Mouse (Mus musculus) 3134 (cell line): Measurements from ENCODE around the gene Esyt1.
A peak's percentile ranks its signal among the peaks of the same experiment; 100 is the strongest.
"Not testable (repeated sequence)": the region's sequence is repeated elsewhere in the genome, so short reads cannot be mapped to it uniquely, and the experiment has no call there.

Source experiments
- DNase-seq: peaks from one replicate; pipeline ENCODE4 v3.0.0-alpha.2; 2011; ENCODE audit warnings: low spot score; ENCODE audit not compliant: insufficient read length; ENCODE audit errors: extremely low read depth

Gene Esyt1

GRCm38 (mm10) chr10:128505974-128506373 is 19.7 kb downstream of the Esyt1 start:
- no peak for DNase-seq

DNA sequence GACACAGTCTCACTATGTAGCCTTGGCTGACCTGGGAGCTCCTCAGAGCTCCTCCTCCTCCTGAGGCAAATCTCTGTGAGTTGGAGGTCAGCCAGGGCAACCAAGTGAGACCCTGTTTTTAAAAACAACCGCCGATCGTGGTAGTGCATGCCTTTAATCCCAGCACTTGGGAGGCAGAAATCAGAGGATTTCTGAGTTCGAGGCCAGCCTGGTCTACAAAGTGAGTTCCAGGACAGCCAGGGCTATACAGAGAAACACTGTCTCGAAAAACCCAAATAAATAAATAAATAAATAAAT is 20.4 kb downstream of the Esyt1 start:
- not testable (repeated sequence) for DNase-seq

- DNase-seq: no peak
Observed at GRCm38 (mm10) chr10:128504641-128505370, 20.9 kb downstream of the Esyt1 start.

GRCm38 (mm10) chr10:128504012-128504411 is 21.7 kb downstream of the Esyt1 start:
- no peak for DNase-seq

- no peak for DNase-seq
Observed at GRCm38 (mm10) chr10:128503532-128503931, 22.1 kb downstream of the Esyt1 start.

DNA sequence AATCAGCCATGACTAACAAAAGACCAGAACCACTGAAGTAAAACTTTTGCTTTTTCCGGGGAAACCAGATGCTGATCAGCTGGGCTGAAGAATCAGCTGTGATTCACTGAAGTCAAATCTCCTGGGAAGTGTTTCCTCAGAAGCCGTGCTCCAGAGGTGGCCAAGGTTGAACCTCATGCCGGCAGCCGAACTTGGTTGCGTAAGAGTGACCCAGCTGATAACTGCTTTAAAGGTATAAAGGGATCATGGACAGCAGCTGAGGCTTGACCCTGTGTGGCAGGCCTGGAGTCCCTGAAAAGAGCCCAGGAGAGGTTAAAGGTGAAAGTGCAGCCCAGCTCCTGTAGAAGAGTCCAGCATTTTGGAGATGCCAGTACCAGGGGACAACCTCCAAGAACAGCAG is 23.3 kb downstream of the Esyt1 start:
- DNase-seq: no peak

DNA sequence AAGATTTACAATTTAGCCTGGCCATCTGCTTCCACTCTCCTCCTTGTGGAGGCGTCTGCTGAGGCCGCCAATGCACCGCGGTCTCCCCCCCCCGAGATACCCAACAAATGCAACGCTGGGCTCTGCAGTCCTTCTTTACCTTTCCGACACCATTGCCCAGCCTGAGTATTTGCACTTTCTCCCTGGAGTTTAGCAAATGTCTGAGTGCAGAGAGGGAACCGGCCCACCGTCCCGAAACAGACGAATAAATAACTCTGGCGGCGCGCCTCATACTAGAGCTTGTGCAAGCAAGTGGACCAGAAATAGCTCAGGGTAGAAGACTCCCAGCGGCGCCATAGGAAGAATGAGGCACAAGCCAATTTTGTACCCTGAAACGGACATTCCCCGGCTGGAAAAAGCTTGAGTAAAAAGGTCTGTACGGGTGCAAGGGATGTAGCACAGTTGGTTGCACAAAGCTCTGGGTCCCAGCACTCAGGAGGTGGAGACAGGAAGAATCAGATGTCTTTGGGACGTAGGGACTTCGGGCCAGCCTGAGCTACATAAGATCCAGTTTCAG is 26.5 kb downstream of the Esyt1 start:
- no peak for DNase-seq

GRCm38 (mm10) chr10:128498590-128498989 is 27.1 kb downstream of the Esyt1 start, which contains the start of gene Myl6b:
TSS of gene Myl6b (minus strand) at chr10:128498685.
- peak; percentile 98 for DNase-seq

DNA sequence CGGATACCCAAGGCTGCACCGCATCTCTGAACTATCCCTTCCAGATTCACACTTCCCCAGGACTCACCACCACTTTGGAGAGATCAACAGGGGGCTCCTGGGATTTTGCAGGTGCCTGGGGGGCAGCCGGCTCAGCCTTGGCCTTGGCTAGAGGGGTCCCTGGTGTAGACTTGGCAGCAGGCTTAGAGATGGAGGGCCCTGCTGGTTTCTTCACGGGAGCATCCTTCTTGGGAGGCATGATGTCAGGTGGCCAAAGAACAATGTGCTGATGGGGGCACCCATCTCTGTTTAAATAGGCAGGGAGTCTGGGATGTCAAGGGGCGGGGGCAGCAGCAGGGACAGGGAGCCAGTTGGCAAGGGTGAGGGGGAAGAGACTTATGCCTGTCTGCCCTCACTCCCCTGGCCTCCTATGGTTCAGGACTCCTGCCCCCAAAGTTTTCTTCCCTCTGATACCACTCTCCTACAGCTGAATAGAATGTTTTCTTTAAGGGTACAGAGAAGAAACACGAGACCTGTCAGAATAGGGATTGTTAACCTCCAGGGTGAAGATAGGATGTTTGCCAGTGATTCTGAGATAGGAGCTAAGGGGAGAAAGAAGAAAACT is 28.4 kb downstream of the Esyt1 start:
- no peak for DNase-seq

GRCm38 (mm10) chr10:128496509-128497077 is 29.1 kb downstream of the Esyt1 start:
- DNase-seq: no peak

DNA sequence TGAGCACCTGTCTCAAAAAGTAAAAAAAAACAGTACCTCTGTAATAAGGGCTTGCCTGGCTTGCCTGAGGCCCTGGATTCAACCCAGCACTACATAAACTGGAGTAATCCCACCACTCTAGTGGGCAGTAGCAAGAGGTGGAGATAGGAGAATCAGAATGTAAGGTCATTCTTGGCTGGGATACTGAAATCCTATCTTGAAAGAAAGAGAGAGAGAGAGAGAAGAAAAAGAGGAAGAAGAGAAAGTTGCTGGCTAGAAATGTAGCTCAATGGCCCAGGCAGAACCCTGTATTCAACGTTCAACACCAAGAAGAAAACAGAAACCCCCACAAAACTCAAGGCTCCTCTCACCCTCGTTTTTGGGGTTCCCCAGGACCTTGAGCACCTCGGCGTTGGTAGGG is 29.8 kb downstream of the Esyt1 start:
- no peak for DNase-seq

DNA sequence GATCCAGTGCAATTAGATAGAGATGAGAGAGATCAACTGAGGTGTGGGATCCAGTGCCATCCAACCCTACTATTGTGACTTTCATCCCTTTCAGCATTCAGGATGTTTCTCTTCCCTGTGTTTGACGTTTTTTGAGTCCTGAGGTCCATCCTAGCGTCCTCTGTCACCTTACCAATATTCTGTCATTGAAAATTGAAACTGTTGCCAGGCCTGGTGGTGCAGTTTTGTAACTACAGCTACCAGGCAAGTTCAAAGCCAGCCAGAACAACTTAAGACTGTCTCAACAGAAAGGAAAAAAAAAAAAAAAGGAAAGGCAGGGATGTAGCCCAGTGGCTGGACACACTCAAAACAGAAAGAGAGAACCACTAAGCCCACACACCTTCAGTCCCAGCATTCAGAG is 30.4 kb downstream of the Esyt1 start:
- DNase-seq: no peak

GRCm38 (mm10) chr10:128494667-128495245 is 30.9 kb downstream of the Esyt1 start:
- no peak for DNase-seq

DNA sequence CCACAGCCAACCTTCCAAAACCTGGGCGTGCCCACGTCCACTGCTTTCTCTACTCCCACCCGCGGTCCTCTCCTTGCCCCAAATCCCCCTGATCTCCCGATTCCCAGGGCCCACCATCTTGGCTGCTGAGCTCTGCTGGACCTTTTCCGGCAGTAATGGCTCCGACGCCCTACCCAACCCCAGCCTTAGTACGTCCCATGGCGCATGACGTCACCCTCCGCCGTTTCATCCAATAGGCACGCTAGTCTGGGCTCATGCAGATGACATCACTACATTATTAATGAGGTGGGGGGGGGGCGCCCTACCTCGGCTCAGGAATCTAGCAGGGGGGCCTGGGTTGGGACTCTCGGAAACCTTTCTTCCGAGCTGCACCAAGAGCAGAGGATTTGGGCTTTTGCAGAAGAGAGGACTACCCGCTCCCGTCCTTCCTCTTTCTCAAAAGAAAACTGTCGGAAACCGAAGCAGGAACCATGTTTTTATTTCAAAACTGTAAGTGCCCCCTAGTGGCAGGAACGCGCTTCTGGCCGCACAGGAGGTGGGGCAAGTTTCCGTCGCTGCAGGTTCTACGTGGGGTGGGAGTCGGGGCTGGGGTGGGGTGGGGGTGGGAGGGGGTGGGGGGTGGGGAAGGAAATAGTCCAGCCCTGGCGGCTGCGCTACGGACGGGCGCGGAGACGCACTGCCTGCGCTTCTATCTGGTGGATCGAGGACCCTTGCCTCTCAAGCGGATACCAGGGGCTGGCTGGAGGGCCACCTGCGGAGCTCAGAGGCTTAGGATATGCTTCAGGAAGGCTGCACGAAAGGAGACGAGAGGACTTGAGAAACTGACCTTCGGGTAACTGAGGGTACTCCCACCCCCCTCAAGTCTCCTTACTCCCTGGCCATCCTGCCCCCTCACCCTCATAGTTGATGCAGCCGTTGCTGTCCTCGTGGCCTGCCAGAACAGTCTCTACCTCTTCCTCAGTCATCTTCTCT is 31.7 kb downstream of the Esyt1 start, which contains the start of gene Myl6:
Gene Myl6 (minus strand): TSS at position 451 of the 972 bp plus-strand sequence.
- DNase-seq: peak; percentile 91

GRCm38 (mm10) chr10:128493319-128493694 is 32.4 kb downstream of the Esyt1 start:
- no peak for DNase-seq

GRCm38 (mm10) chr10:128492633-128493311 is 32.9 kb downstream of the Esyt1 start:
- DNase-seq: peak; percentile 65

- not testable (repeated sequence) for DNase-seq
Observed at GRCm38 (mm10) chr10:128492051-128492450, 33.6 kb downstream of the Esyt1 start.

DNA sequence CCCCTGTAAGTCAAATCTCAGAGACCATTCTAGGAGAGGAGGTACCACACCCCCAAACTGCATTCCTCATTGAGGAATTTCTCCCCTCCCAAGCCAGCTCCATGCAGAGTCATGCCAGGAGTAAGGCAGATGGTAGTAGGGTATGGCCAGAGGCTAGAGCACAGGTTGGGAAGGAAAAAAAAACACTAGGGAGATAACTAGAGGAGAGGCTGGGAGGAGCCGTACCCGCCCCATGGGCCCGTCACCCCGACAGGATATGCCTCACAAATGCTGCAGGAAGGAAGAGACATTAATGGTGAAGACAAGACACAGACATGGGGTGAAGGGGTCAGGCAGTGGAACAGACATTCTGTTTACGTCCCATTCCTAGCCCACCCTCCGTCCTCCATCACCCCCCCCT is 34.2 kb downstream of the Esyt1 start:
- no peak for DNase-seq

GRCm38 (mm10) chr10:128490912-128491311 is 34.8 kb downstream of the Esyt1 start:
- no peak for DNase-seq

DNA sequence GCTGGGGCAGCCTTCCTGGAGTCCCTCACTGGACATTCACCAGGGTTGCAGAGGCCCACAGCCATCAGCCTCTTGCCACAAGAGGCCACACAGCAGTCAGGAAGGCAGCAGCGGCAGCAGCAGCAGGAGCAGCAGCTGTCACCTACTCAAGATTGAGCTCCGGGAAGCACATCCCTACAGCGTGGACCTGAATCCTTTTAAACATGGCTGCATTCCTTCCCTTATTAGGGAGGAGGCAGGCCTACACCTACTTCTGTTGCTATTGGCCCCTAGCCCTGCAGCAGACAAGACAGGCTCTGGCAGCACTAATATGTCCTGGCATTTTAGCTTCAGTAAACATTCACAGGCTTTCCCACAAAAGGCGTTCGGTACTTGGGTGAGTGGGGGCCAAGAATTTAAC is 35.4 kb downstream of the Esyt1 start:
- DNase-seq: peak; percentile 48
